Mouse (Mus musculus) myocyte (in vitro differentiated cells): Measurements from ENCODE around the gene Hspg2.

Experiments used
- MAX ChIP-seq: IDR thresholded peaks from one replicate; pipeline ENCODE4 v1.6.1; 2011; ENCODE audit warnings: low read depth, mild to moderate bottlenecking, control low read depth
- POLR2A ChIP-seq: IDR thresholded peaks from one replicate; pipeline ENCODE4 v1.6.1; 2011; ENCODE audit warnings: low read depth, mild to moderate bottlenecking, control low read depth, moderate library complexity; ENCODE audit not compliant: insufficient read length
- POLR2AphosphoS2 ChIP-seq: IDR thresholded peaks from one replicate; pipeline ENCODE4 v1.6.1; 2011; ENCODE audit warnings: low read depth, control low read depth; ENCODE audit not compliant: insufficient read length
- TCF12 ChIP-seq: IDR thresholded peaks from one replicate; pipeline ENCODE4 v1.6.1; 2011; ENCODE audit warnings: mild to moderate bottlenecking, control low read depth; ENCODE audit not compliant: poor library complexity, insufficient read depth, severe bottlenecking
- USF1 ChIP-seq: IDR thresholded peaks from one replicate; pipeline ENCODE4 v1.6.1; 2011; ENCODE audit warnings: low read depth, mild to moderate bottlenecking, control low read depth, moderate library complexity

DNA sequence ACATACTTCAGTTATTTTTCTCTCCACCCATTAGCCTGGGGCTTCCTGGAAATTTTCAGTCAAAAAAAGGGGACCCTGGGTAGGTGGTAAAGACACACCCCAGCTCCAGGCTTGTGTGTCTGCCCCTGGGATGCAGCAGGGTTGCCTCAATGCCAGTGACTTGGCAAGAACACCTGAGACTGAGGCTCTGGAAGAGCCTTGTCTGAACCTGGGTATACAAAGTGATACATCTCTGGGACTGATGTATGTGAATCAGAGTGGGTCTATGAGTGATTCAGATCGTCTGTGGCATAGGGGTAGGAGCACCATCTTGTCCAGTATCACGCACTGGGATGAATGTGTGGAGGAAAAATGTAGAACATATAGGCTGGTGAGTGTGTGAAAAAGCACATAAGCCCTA lies 1.0 kb upstream of the Hspg2 start:
- TF ChIP-seq POLR2A (no peak), TCF12 (no peak), POLR2AphosphoS2 (no peak), USF1 (no peak), MAX (no peak)
